Mouse (Mus musculus): ENCODE data around the gene Rnf24.
A peak's percentile ranks its signal among the peaks of the same experiment; 100 is the strongest.
"Not testable (repeated sequence)": the region's sequence is repeated elsewhere in the genome, so short reads cannot be mapped to it uniquely, and the experiment has no call there.

Gene Rnf24

GRCm38 (mm10) chr2:131330548-131330947, 22.1 kb downstream of the Rnf24 start:
- no peak for DNase-seq

- no peak for DNase-seq
Observed at GRCm38 (mm10) chr2:131328981-131329380, 23.7 kb downstream of the Rnf24 start.

GRCm38 (mm10) chr2:131326044-131326443, 26.6 kb downstream of the Rnf24 start:
- DNase-seq = no peak

- DNase-seq = no peak
Observed at GRCm38 (mm10) chr2:131323675-131324074, 29.0 kb downstream of the Rnf24 start.

- peak; percentile 47 to 64 for DNase-seq
Observed at GRCm38 (mm10) chr2:131321192-131321591, 31.5 kb downstream of the Rnf24 start.

- DNase-seq = no peak
Observed at GRCm38 (mm10) chr2:131319401-131319800, 33.3 kb downstream of the Rnf24 start.

GRCm38 (mm10) chr2:131316167-131316566, 36.5 kb downstream of the Rnf24 start:
- DNase-seq = no peak

- no peak for DNase-seq
Observed at GRCm38 (mm10) chr2:131309296-131309695, 43.4 kb downstream of the Rnf24 start.

GRCm38 (mm10) chr2:131307822-131308221, 44.9 kb downstream of the Rnf24 start:
- no peak for DNase-seq

GRCm38 (mm10) chr2:131307391-131307790, 45.3 kb downstream of the Rnf24 start:
- no peak for DNase-seq

- DNase-seq = peak; percentile 26 to 43
Observed at GRCm38 (mm10) chr2:131305226-131305625, 47.5 kb downstream of the Rnf24 start.

- DNase-seq = no peak
Observed at GRCm38 (mm10) chr2:131304497-131304896, 48.2 kb downstream of the Rnf24 start.

GRCm38 (mm10) chr2:131301635-131302034, 51.1 kb downstream of the Rnf24 start:
- no peak for DNase-seq

GRCm38 (mm10) chr2:131300485-131300884, 52.2 kb downstream of the Rnf24 start:
- no peak for DNase-seq

- DNase-seq = not testable (repeated sequence)
Observed at GRCm38 (mm10) chr2:131298674-131299073, 54.0 kb downstream of the Rnf24 start.

- no peak for DNase-seq
Observed at GRCm38 (mm10) chr2:131296746-131297261, 55.9 kb downstream of the Rnf24 start.

- no peak for DNase-seq
Observed at GRCm38 (mm10) chr2:131290669-131291068, 62.0 kb downstream of the Rnf24 start.

- no peak for DNase-seq
Observed at GRCm38 (mm10) chr2:131286276-131286675, 66.4 kb downstream of the Rnf24 start.

- DNase-seq = no peak
Observed at GRCm38 (mm10) chr2:131281596-131281995, 71.1 kb downstream of the Rnf24 start.

- no peak for DNase-seq
Observed at GRCm38 (mm10) chr2:131276722-131277121, 76.0 kb downstream of the Rnf24 start.

- DNase-seq = no peak
Observed at GRCm38 (mm10) chr2:131275493-131275892, 77.2 kb downstream of the Rnf24 start.

GRCm38 (mm10) chr2:131265056-131265455, 87.6 kb downstream of the Rnf24 start:
- DNase-seq = no peak

GRCm38 (mm10) chr2:131264027-131264426, 88.7 kb downstream of the Rnf24 start:
- no peak for DNase-seq

- DNase-seq = peak in 1 of 2 experiments; percentile 8
Observed at GRCm38 (mm10) chr2:131262680-131263670, 89.7 kb downstream of the Rnf24 start.

Measured in cerebellum, postnatal 36 days (tissue).